Mouse (Mus musculus): ENCODE results near the gene Tlr6.

Gene Tlr6

DNA sequence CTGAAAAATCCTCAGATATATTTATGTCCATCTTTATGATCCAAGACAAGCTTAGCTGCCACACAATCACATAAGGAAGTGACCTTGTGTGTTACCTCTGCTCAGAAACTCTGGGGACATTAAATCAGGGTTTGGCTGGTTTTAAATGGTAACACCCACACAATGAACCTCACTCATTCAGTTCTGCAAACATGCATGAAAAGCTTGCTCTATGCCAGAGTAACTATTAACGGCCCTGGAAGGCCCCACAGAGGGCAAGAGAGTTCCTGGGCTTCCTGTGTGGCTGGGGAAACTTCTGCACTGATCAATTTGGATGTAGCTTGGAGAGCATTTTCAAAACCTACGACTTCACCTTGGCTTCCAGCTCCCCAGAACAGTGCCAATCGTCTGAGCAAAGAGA lies 27.7 kb downstream of the Tlr6 start:
- DNase-seq (ENCODE audit: low read depth, low spot score), result no peak

GRCm38 (mm10) chr5:64922891-64923381 lies 37.0 kb downstream of the Tlr6 start:
- DNase-seq (ENCODE audit: low read depth, low spot score), result no peak

GRCm38 (mm10) chr5:64918616-64919597 lies 41.0 kb downstream of the Tlr6 start:
- no peak for DNase-seq (ENCODE audit: low read depth, low spot score)

- no peak for DNase-seq (ENCODE audit: low read depth, low spot score)
Observed at GRCm38 (mm10) chr5:64917721-64918120, 42.2 kb downstream of the Tlr6 start.

- DNase-seq (ENCODE audit: low read depth, low spot score), result no peak
Observed at GRCm38 (mm10) chr5:64917161-64917560, 42.7 kb downstream of the Tlr6 start.

DNA sequence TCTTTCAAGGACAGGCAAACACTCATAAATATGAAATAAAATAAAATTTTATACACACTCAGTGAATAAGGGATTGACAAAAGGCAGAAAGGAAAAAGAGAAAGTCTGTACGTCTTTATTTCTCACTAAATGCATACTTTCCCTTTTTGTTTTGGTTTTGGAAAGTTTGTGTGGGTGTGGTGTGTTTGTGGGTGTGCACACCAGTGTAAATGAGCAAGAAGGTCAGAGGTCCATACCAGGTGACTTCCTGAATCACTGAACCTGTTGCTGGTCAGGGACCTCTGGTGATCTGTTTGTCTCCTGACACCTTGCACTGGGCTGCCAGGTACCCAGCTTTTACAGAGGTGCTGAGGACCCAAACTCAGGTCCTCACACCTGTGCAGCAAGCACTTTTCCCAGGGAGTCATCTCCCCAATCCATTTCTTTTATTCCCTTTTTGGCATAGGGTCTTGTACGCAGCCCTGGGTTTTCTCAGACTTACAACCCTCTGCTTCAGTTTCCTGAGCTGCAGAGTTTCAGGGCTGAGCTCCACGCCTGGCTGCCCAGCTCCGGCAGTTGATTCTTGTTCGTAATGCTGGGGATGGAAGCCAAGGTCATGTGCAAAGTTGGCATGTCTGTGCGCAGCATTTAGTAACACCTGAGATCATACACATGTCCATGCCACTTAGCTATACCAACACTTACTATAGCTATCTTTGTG lies 51.2 kb downstream of the Tlr6 start:
- no peak for DNase-seq (ENCODE audit: low read depth, low spot score)

- no peak for DNase-seq (ENCODE audit: low read depth, low spot score)
Observed at GRCm38 (mm10) chr5:64907906-64908305, 52.0 kb downstream of the Tlr6 start.

GRCm38 (mm10) chr5:64905516-64906271 lies 54.2 kb downstream of the Tlr6 start:
- no peak for DNase-seq (ENCODE audit: low read depth, low spot score)
